Mouse (Mus musculus) heart, postnatal 0 days (tissue): ENCODE data around the gene Ube2c.

ENCODE experiments used
- CTCF ChIP-seq: IDR thresholded peaks from 2 replicates; pipeline ENCODE4 v1.5.1; 2016; ENCODE audit warnings: antibody characterized with exemption, control low read depth, low read depth
- EP300 ChIP-seq: IDR thresholded peaks from 2 replicates; pipeline ENCODE4 v1.6.1; 2016; ENCODE audit warnings: antibody characterized with exemption, low read depth

DNA sequence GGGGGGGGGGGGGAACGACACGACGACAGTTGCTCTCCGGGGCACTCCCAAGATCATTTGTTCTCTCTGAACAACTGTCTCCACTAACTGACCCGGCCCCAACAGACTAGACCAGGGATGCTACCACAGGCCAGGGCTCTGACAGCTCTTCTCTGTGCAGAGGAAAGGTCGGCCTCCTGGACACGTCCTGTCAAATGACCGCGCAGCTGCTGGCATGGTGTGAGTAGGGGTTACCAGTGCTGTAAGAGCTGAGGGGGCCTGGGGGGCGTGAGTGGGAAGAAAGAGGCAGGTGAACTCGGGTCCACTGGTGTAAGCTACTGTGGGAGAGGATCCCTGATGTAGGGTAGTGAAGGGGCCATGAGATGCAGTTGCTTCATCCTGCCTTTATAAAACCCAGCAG is 11.9 kb upstream of the Ube2c start:
- no peak for TF ChIP-seq CTCF
- no peak for TF ChIP-seq EP300
